In genomic region chr4:154674541-154674940, GRCm38 (mm10) we compare ENCODE assay signal across 9 mouse cellular contexts. TPM values are rescaled to one million over a fixed set of nuclear protein-coding genes. Genes with fewer than 3 reads are reported as not detected.
DNase-seq lines count a peak whose midpoint lies in the region; ATAC-seq and TF ChIP-seq lines count a peak whose summit lies in the region.
"Had no signal": no experiment of that assay in that cellular context is flagged by ENCODE, and none has a peak within 500 bp of the region (broad histone marks: within the 10 kb centered on the region; RNA-seq: fewer than 3 reads in every experiment).

No protein-coding gene starts in this region.

- no peaks in the 10 kb centered on the region for H3K27me3 ChIP-seq in forebrain, postnatal 0 days (ENCODE audit: insufficient read depth, low read length)
- peaks cover 8% of the 10 kb centered on the region; the same call in 1 of the 2 replicates for H3K27me3 ChIP-seq in limb, embryonic 13.5 days
- no peaks in the 10 kb centered on the region for H3K27me3 ChIP-seq in neural tube, embryonic 11.5 days (ENCODE audit: control insufficient read depth, insufficient read depth, low read length)

- H3K27ac ChIP-seq in forebrain, postnatal 0 days (ENCODE audit: low read depth, low read length) = no peak overlapping the region
- peak overlapping the region; percentile 52; the same call in 1 of the 2 replicates for H3K27ac ChIP-seq in limb, embryonic 13.5 days
- H3K27ac ChIP-seq in neural tube, embryonic 11.5 days (ENCODE audit: low read depth, low read length) = no peak overlapping the region

- WGBS in forebrain, postnatal 0 days = 1% methylated on average over 12 of the region's 12 CpGs
- 3% methylated on average over 12 of the region's 12 CpGs for WGBS in limb, embryonic 13.5 days
- 4% methylated on average over 12 of the region's 12 CpGs for WGBS in neural tube, embryonic 11.5 days

- peak; percentile 92 for TF ChIP-seq CTCF in brain, embryonic 14.5 days (IDR thresholded peaks at IDR 0.05; ENCODE audit: borderline replicate concordance, extremely low read depth, insufficient read depth, insufficient read length)
- peak; percentile 84 for TF ChIP-seq CTCF in forebrain, postnatal 0 days (IDR thresholded peaks at IDR 0.05; ENCODE audit: low read depth)

- intact Hi-C loops in heart, postnatal 25 days (cut with DNase I) = loop anchor here (2.0 kb wide), 2 partner anchors 226 to 346 kb away; no protein-coding TSS in a partner anchor

- H3K9ac ChIP-seq in forebrain, postnatal 0 days = no peak overlapping the region
- H3K9ac ChIP-seq in limb, embryonic 13.5 days = no peak overlapping the region
- H3K9ac ChIP-seq in neural tube, embryonic 11.5 days (ENCODE audit: low read length) = no peak overlapping the region

- H3K4me1 ChIP-seq in forebrain, postnatal 0 days (ENCODE audit: insufficient read depth) = peaks cover 8% of the 10 kb centered on the region; the same call in 1 of the 2 replicates
- H3K4me1 ChIP-seq in limb, embryonic 13.5 days = peaks cover 55% of the 10 kb centered on the region
- H3K4me1 ChIP-seq in neural tube, embryonic 11.5 days (ENCODE audit: control insufficient read depth, insufficient read depth, low read length) = peaks cover 5% of the 10 kb centered on the region; the same call in 1 of the 2 replicates

- ATAC-seq in forebrain, postnatal 0 days = 0 out of 2 replicates have a peak, but pooled peaks have one; percentile 34
- ATAC-seq in limb, embryonic 13.5 days (ENCODE audit: low FRiP score, low read depth) = no peak
- no peak for ATAC-seq in neural tube, embryonic 11.5 days (ENCODE audit: insufficient read depth, low FRiP score, low TSS enrichment)

- no peaks in the 10 kb centered on the region for H3K9me3 ChIP-seq in forebrain, postnatal 0 days (ENCODE audit: low read length)
- no peaks in the 10 kb centered on the region for H3K9me3 ChIP-seq in limb, embryonic 13.5 days
- H3K9me3 ChIP-seq in neural tube, embryonic 11.5 days (ENCODE audit: control insufficient read depth, low read length) = no peaks in the 10 kb centered on the region

- DNase-seq in heart, adult 18-20 months = peak; percentile 41 to 82
- no peak for DNase-seq in heart, postnatal 25 days (ENCODE audit: low spot score)
- DNase-seq in brain, embryonic 14.5 days (ENCODE audit: low read depth) = peak; percentile 79
- peak; percentile 78 for DNase-seq in forebrain, postnatal 0 days
- DNase-seq in induced T-regulatory cell, adult 2 months (ENCODE audit: low read depth) = peak; percentile 20
- peak; percentile 85 for DNase-seq in neural tube, embryonic 11.5 days (ENCODE audit: low spot score)
- peak; percentile 9 to 17 for DNase-seq in thymus, postnatal 36 days

- no peaks in the 10 kb centered on the region for H3K36me3 ChIP-seq in forebrain, postnatal 0 days (ENCODE audit: insufficient read depth)
- H3K36me3 ChIP-seq in limb, embryonic 13.5 days = no peaks in the 10 kb centered on the region
- no peaks in the 10 kb centered on the region for H3K36me3 ChIP-seq in neural tube, embryonic 11.5 days (ENCODE audit: control insufficient read depth, insufficient read depth, low read length)

- no peak for TF ChIP-seq POLR2A in brain, embryonic 14.5 days (IDR thresholded peaks at IDR 0.05; ENCODE audit: borderline replicate concordance, extremely low read depth, insufficient read depth, insufficient read length, poor library complexity, severe bottlenecking)

- H3K4me3 ChIP-seq in forebrain, postnatal 0 days (ENCODE audit: low read depth, low read length) = peak overlapping the region; percentile 11; the same call in 1 of the 2 replicates
- H3K4me3 ChIP-seq in limb, embryonic 13.5 days = peak overlapping the region; percentile 7
- H3K4me3 ChIP-seq in neural tube, embryonic 11.5 days (ENCODE audit: low read depth, low read length) = no peak overlapping the region

- H3K4me2 ChIP-seq in forebrain, postnatal 0 days (ENCODE audit: low read depth) = peak overlapping the region; percentile 32
- H3K4me2 ChIP-seq in limb, embryonic 13.5 days (replicated peaks) = peak overlapping the region; percentile 51
- H3K4me2 ChIP-seq in neural tube, embryonic 11.5 days (ENCODE audit: low read depth) = no peak overlapping the region

RNA-seq across cellular contexts. Expression of gene Actrt2, which starts 6.9 kb away (rescaled TPM):
- not detected for total RNA-seq in heart, adult 18-20 months (2021)
- not detected for total RNA-seq in heart, postnatal 25 days (2021)
- not detected in 2 replicates for polyA plus RNA-seq in brain, embryonic 14.5 days (2012; rRNA removed)
- not detected in 2 replicates for total RNA-seq in forebrain, postnatal 0 days (2014; rRNA removed)
- polyA plus RNA-seq in forebrain, postnatal 0 days (2015; fragmentation: Nextera tagmentation; extraction: Ambion mirVana) = not detected in 2 replicates
- not detected in 2 replicates for polyA plus RNA-seq in limb, embryonic 13.5 days (2015; fragmentation: Nextera tagmentation; extraction: Ambion mirVana)
- polyA plus RNA-seq in neural tube, embryonic 11.5 days (2014; fragmentation: Nextera tagmentation; extraction: Ambion mirVana) = not detected in 2 replicates
- polyA plus RNA-seq: lung, embryonic 16.5 days had no signal

RNA-seq across cellular contexts. Expression of gene Prdm16, which starts 37.9 kb away (rescaled TPM):
- total RNA-seq in heart, adult 18-20 months (2021) = 10 to 100 TPM; 10.2 to 10.4 TPM
- total RNA-seq in heart, postnatal 25 days (2021) = 10 to 100 TPM; 12.9 to 13.4 TPM
- 8.9 and 10.8 TPM in 2 replicates for polyA plus RNA-seq in brain, embryonic 14.5 days (2012; rRNA removed)
- total RNA-seq in forebrain, postnatal 0 days (2014; rRNA removed) = 9.8 and 10.7 TPM in 2 replicates
- 7.8 and 16.3 TPM in 2 replicates for polyA plus RNA-seq in forebrain, postnatal 0 days (2015; fragmentation: Nextera tagmentation; extraction: Ambion mirVana)
- polyA plus RNA-seq in limb, embryonic 13.5 days (2015; fragmentation: Nextera tagmentation; extraction: Ambion mirVana) = 58.8 and 64.5 TPM in 2 replicates
- polyA plus RNA-seq in neural tube, embryonic 11.5 days (2014; fragmentation: Nextera tagmentation; extraction: Ambion mirVana) = 10.9 and 12.5 TPM in 2 replicates
